Mouse (Mus musculus): ENCODE data around the gene Wfdc1. TPM values are rescaled to one million over a fixed set of nuclear protein-coding genes. Genes with fewer than 3 reads are reported as not detected.

The Wfdc1 gene
- 3.5 and 4.4 TPM in 2 replicates for polyA plus RNA-seq (2015; fragmentation: Nextera tagmentation; extraction: Ambion mirVana)

GRCm38 (mm10) chr8:119666219-119666951 lies at the start of gene Wfdc1:
Wfdc1 (plus strand) TSS chr8:119666365.

GRCm38 (mm10) chr8:119635378-119635777 lies 30.8 kb upstream of the Wfdc1 start, which contains the start of gene Kcng4:
Kcng4 (minus strand) TSS chr8:119635680.

GRCm38 (mm10) chr8:119699549-119700134 lies 33.5 kb downstream of the Wfdc1 start, which contains the start of gene Atp2c2:
Atp2c2 (plus strand) TSS chr8:119700009.

Other genes starting within 250 kb of the Wfdc1 start
- gene Osgin1, start 232.2 kb upstream of the Wfdc1 start, polyA plus RNA-seq (2015; fragmentation: Nextera tagmentation; extraction: Ambion mirVana): 3.2 and 3.8 TPM in 2 replicates
- gene Necab2, start 219.6 kb upstream of the Wfdc1 start, polyA plus RNA-seq (2015; fragmentation: Nextera tagmentation; extraction: Ambion mirVana): 0.10 and 0.17 TPM in 2 replicates
- gene Slc38a8, start 164.7 kb upstream of the Wfdc1 start, polyA plus RNA-seq (2015; fragmentation: Nextera tagmentation; extraction: Ambion mirVana): 0.05 TPM in 1 of 2 replicates, not detected in the other
- 28.4 and 30.8 TPM in 2 replicates for gene Mbtps1, start 107.6 kb upstream of the Wfdc1 start, polyA plus RNA-seq (2015; fragmentation: Nextera tagmentation; extraction: Ambion mirVana)
- gene Hsdl1, start 91.2 kb upstream of the Wfdc1 start, polyA plus RNA-seq (2015; fragmentation: Nextera tagmentation; extraction: Ambion mirVana): 22.4 and 25.1 TPM in 2 replicates
- gene Dnaaf1, start 91.1 kb upstream of the Wfdc1 start, polyA plus RNA-seq (2015; fragmentation: Nextera tagmentation; extraction: Ambion mirVana): 0.06 TPM in 1 of 2 replicates, not detected in the other
- 8.2 and 9.6 TPM in 2 replicates for gene Taf1c, start 61.1 kb upstream of the Wfdc1 start, polyA plus RNA-seq (2015; fragmentation: Nextera tagmentation; extraction: Ambion mirVana)
- not detected in 2 replicates for gene Adad2, start 53.6 kb upstream of the Wfdc1 start, polyA plus RNA-seq (2015; fragmentation: Nextera tagmentation; extraction: Ambion mirVana)
- 0.04 and 0.06 TPM in 2 replicates for gene Kcng4, start 30.7 kb upstream of the Wfdc1 start, polyA plus RNA-seq (2015; fragmentation: Nextera tagmentation; extraction: Ambion mirVana)
- gene Atp2c2, start 33.6 kb downstream of the Wfdc1 start, polyA plus RNA-seq (2015; fragmentation: Nextera tagmentation; extraction: Ambion mirVana): 0.07 and 0.11 TPM in 2 replicates
- 5.7 and 6.4 TPM in 2 replicates for gene Tldc1, start 112.1 kb downstream of the Wfdc1 start, polyA plus RNA-seq (2015; fragmentation: Nextera tagmentation; extraction: Ambion mirVana)
- 48.4 and 63.3 TPM in 2 replicates for gene Cotl1, start 174.2 kb downstream of the Wfdc1 start, polyA plus RNA-seq (2015; fragmentation: Nextera tagmentation; extraction: Ambion mirVana)
- 7.4 and 8.5 TPM in 2 replicates for gene Klhl36, start 195.9 kb downstream of the Wfdc1 start, polyA plus RNA-seq (2015; fragmentation: Nextera tagmentation; extraction: Ambion mirVana)
- gene Usp10, start 244.0 kb downstream of the Wfdc1 start, polyA plus RNA-seq (2015; fragmentation: Nextera tagmentation; extraction: Ambion mirVana): 48.6 and 53.2 TPM in 2 replicates
- not detected in 2 replicates for gene Gm20388, start 244.5 kb downstream of the Wfdc1 start, polyA plus RNA-seq (2015; fragmentation: Nextera tagmentation; extraction: Ambion mirVana)